Mouse (Mus musculus) T-helper 2 cell (primary cell): ENCODE results near the gene Rassf4.

Experiments
- in situ Hi-C: fragments of 300-600 bp; cut with MboI, MseI; formaldehyde crosslinking; loops from one replicate; pipeline ENCODE4 v1.15.1; 2025; ENCODE audit warnings: high pct_unique_total_duplicates

Gene Rassf4

DNA sequence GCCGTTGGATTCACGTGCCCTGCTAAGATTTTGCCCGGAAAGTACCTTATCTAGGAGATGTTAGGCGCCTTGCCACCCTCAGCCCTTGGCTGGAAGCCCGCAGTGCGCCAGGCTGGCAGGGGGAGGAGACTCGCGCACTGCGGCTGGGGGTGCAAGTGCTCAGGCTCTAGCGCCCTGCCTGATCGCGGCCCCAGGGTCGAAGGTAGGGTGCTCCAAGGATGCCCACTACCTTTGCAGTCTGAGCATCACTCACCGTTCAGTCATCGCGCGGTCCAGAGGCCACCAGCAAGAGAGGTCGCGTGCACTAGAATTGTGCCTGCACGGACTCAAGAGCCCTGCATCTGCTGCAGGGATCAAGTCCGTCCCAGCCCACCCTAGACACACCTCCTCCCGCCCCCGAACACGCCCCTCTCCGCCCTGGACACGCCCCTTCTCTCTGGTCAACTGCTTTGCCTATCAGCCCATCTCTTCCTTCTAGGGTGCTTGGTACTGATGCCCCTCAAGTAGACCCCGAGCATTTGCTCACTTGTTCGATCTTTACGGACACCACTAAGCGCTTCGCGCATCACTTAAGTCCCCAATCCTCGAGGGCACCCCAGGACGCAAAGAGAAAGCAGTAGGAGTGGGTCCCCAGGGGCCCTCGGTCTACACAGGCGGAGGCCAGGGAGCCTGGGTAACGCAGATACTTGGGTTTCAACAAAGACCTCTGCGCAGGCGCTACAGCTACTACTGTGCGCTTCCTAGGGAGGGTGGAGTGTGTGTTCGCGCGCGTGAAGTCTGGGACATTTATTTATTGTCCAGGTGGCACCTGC lies at the start of gene Rassf4:
Gene Rassf4, minus strand, starts transcription at position 482 of the 812 bp plus-strand sequence.
- in situ Hi-C loops = loop anchor here (10.0 kb wide), 1 partner anchor 1141 kb away; no protein-coding TSS in a partner anchor

DNA sequence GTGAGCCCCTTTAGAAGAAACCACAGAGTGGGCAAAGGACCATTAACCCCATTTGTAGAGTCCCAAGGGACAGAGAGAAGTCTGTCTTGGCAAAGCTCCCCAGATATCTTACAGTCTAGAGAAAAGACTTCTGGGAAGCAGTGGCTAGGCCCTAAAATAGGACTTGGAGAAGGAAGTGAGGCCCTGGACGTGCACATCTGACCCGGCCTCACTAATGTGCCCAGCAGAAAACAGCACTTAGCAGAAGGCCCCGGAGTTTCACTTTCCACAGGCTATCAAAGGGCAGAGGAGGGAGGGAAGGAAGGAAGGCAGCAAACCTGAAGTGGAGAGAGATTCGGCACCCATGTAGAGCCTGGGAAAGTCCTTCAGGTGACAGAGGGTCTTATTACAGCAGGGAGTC lies 45.2 kb upstream of the Rassf4 start:
- in situ Hi-C loops = no loop called here

DNA sequence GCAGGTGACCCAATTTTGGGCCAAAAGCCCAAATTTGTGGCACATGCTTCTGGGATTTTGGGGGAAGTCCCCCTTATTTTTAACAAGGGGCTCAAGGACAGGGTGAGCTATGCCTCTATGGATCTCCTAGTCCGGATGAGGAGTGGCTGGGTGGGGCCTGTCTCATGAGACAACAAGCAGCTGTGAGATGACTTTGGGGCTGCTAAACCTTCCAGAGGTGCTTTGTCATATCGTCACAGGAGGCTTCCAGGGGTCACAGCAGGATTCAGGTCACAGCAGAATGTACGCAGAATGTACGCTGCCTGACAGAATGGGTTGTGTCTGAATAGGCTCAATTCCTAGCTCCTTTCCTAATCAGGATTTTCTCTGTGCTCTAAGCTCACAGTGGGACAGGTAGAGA lies 44.6 kb upstream of the Rassf4 start:
- in situ Hi-C loops = no loop called here

DNA sequence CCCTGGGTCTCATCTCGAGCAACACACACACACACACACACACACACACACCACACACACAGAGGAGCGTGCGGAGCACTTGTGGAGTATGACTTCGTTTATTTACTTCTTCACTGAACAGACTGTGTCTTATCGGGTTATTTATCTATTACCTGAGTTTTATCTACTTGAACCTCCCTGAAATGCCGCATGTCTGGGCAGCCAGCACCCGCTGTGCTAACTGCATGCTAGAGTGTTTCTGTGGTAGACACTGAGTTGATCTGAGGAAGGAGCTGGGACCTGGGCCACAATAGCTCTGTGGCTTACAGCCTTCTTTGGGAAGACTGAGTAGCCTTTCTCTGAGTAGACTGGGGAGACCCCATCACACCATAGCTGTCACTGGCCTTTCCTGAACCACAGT lies 44.1 kb upstream of the Rassf4 start:
- in situ Hi-C loops = no loop called here

DNA sequence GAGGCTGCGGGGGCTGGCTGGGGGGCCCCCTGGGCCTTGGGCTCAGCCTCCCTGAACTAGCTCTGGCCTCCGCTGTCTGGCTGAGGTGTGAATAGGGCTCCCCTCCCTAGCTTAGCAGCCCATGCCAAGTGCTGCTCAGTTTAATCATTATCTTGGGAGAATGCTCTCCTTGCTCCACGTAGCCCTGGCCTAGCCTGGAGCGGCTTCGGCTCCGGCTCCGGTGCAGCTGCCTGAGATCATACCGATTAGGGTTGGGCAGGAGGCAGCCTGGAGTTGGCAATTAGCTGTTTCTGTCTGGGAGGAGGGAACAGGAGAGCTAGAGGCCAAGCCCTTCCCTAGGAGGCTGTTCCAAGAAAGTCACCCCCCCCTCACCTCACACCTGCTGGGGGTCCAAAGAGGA lies 42.9 kb upstream of the Rassf4 start, which contains the start of gene Tmem72:
Gene Tmem72, minus strand, starts transcription at position 248 of the 400 bp plus-strand sequence.
- in situ Hi-C loops = no loop called here

DNA sequence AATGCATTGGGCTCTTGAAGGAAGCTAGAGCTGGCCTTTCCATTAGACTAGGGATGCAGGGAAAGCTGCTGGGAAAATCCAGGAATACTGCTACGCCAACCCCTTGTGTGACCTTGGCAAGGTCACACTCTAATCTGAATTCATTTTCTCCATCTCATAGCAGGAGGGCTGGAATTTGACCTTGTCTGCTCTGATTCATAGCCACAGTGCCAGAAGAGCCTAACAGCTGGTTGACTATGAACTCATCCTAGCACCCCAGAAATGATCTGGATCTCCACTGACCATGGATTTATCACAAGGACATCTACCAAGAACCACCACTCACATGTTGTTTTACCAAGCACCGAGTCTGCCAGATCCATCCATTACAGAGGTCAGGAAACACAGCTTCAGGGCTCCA lies 41.4 kb upstream of the Rassf4 start:
- in situ Hi-C loops = no loop called here

DNA sequence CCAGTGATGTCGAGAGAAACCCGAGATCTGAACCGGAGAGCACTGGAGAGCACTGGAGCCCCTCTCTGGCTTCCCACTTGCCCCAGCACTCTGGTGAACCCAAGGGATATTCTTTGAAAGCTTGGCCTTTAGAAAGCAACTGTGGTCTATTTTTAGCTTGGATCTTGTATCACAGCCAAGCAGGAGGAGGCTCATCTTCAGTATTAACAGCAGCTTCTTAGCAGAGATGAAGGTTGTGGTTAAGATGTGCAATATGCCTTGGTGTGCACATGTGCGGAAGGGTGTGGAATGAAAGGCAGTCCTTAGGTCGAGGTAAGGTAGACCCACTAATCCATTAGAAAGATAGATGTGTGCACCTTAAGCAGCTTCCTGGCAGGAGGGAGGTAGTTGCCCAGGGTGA lies 40.8 kb upstream of the Rassf4 start:
- in situ Hi-C loops = no loop called here

DNA sequence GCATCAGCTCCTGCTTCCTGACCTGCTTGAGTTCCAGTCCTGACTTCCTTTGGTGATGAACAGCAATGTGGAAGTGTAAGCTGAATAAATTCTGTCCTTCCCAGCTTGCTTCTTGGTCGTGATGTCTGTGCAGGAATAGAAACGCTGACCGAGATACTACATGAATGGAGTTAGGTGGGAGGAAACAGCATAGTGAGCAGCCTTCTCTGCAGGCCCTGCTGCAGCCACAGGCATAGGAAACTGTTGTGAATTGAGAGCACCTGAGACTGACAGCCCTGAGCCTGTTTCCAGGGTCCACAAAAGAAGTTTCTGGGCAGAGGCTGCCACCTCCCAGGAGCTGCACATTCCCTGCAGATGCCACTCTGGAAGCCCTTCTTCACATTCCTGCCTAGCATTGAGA lies 40.2 kb upstream of the Rassf4 start:
- in situ Hi-C loops = no loop called here

DNA sequence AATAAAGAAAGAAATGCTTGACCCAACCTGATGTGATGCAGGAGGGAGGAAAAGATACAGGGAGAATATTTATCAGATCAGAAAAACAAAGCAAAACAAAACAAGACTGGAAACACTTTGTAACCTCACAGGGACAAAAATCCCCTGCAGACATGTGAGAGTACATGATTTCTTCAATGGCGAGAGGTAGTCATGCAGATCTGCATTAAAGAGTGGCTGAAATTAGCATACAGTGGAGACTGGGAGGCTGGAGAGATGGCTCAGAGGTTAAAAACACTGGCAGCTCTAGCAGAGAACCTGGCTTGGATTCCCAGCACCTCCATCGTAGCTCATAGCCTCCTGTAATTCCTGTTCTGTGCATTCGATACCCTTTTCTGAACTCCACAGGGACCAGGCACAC lies 38.8 kb upstream of the Rassf4 start:
- in situ Hi-C loops = no loop called here

DNA sequence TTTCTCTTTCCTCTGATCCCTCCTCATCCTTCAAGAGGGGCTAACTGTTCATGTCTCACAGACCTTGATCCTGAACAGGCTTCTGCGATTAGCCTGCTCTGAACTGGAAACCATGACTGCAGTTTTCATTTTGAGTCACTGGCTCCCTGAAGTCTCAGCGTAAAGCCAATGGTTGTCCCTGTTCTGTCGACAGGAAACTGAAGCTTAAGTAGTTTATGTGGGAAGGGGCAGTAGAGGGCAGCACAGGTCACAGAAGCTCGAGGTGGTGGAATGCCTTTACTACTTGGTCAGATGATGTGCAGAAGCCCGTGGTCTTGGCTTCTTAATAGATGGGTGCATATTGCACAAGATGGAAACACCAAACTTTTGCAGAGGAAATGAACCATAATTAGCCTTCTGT lies 38.3 kb upstream of the Rassf4 start:
- in situ Hi-C loops = no loop called here

DNA sequence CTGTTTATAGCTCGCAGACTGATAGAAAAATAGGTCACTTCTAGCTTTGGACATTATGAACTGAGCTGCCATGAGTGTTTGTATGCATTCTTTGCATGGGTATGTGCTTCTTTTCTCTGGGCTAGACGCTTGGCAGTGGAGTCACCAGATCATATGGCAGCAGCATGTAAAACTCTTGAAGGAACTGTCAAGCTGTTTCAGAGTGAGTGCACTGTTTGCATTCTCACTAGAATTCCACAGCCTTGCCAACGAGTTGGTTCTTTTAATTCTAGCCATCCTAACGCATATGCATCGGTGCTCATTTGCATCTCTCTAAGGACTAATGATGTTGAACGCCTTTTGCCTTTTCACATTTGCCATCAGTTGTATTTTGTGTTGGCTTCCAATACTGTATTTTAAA lies 30.6 kb upstream of the Rassf4 start:
- in situ Hi-C loops = no loop called here

DNA sequence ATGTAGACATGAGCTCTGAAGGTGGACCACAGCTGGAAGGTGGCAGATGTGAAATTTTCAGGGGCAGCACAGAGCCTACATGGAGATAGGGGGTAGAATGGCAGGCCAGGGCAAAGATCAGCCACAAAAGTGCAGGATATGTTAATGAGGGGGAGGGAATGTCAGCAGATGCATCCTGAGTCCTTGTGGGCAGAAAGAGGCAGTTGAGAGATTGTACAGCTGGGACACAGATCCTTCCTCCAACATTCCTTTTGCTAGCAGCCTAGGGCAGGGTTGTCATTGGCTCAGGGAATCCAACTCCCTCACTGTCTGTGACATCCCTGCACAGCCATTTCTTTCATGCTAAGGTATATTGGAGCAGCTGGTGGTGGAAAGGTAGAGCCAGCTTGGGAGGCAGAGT lies 27.1 kb upstream of the Rassf4 start:
- in situ Hi-C loops = no loop called here

DNA sequence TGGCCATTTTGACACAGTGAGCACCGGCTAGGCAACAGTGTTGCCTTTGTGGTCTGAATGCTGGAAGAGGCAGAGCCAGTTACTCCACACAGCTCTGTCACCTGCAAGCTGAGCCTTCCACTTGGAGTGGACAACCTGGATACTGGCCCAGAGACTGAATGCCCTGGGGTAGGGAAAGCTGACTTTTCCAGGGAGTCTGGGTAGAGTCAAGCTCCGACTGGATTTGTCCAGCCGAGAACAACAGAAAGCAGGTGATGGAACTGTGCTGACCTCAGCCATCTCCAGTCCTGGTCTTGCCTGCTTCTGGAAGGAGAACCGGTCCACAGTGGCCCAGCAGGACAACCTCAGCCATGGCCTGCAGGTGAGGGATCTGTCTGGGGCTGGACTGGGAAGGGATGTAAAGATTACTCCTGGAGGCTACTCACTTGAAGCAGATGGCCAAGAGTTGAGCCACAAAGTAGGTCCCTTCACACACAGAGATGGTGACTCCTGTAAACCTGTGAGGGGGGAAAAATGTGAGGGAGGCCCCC lies 24.2 kb upstream of the Rassf4 start:
- in situ Hi-C loops = no loop called here

DNA sequence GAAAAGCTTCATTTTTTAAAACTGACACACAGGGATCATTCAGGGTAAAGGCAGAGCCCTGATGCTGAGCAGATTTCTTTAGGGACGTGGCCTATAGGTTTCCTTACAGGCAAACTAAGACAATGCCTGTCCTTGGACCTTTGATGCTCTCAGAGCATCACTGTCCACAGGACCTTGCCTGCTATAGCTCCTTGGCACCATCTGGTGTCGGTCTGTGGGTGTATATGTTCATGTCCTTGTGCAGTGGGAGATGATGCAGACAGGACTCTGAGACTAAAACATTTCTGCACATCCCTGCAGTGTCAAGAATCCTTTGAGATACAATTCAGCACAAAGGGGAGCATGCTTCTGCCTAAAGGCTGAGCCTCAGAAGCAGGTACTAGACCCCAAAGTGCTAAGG lies 23.7 kb upstream of the Rassf4 start:
- in situ Hi-C loops = no loop called here

DNA sequence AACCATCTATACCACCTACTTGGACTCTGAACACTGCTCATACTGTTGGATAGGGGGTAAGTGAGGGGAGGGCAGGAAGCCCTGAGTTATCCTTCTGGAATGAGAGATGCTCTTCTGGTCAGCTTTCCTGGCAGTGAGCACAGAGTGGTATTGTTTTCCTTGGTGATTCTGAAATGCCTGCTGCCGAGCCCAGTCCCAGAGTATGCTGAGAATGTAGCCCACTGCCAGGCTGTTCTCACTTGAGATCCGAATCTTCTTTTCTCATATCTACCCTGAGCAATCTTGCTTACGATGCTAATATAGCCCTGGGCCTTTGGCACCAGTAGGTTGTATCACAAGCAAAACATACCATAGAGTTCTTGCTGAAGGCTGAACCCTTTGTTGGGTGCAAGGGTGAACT lies 20.6 kb upstream of the Rassf4 start:
- in situ Hi-C loops = no loop called here

DNA sequence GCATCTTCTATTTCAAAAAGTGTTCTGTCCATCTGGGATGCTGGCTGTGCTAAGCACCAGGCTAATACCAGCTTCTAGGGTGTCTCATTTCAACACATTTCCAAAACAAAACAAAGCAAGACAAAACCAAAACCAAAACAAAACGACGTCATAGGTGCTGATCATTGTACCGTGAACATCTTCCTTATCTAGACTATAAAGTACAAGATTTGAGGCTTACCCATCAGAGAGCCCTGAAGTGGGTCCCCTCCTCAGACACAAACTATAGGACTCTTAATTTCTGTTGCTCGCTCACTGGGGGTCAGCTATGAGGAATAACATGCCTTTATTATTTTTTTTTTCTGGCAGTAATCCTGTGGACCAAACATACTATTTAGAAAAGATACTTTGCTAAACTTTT lies 19.9 kb upstream of the Rassf4 start:
- in situ Hi-C loops = no loop called here

DNA sequence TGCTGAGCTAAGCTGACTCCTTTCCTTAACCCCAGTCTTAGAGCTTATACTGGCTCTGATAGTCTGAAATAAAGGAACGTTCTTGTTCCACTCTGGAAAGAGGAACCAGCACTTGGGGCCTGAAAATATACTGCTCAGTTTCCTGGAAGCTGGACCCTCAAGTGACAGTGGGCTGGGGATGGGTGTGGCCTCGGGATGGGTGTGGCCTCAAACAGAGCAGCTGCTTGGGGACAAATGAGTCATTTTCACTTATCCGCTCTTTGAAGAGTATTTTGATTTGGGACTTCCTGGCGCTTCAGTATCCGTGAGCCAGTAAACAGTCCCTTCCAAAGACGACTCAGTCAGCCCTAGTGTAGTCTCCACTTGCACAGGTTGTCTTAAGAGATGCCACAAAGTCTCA lies 8.6 kb upstream of the Rassf4 start:
- in situ Hi-C loops = no loop called here

DNA sequence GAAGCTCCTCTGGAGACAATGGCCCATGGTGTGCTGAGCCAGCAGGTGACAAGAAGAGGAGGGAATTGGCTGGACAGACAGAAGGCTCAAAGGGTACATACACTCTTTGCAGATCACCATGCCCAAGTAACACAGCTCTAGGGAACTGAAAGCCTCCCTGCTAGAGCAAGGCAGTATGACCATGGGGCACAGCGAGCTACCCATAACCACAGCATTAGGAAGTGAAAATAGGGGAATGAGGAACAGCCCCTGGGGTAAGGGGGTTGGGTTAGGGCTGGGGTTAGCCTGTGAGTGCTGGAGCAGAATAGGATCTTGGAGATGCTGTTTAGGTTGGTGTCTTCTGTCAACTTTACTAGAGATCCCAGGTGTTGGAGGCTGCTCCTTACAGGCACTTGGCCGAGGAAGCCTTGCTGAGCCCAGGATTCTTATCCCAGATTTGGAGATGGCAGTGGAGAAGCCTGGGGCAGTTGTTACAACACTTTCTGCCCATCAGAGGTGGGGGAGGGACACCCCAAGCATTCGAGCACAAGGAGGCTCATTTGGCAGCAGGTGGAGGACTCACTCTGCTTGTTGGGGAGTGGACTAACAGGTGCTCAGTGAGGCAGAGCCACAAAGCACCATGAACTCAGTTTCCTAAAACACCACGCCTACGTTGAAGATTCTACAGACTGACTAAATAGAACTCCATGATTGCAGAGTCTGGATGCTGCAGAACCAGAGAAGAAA lies 6.0 kb upstream of the Rassf4 start:
- in situ Hi-C loops = loop anchor here (10.0 kb wide), 1 partner anchor 1135 kb away; no protein-coding TSS in a partner anchor

DNA sequence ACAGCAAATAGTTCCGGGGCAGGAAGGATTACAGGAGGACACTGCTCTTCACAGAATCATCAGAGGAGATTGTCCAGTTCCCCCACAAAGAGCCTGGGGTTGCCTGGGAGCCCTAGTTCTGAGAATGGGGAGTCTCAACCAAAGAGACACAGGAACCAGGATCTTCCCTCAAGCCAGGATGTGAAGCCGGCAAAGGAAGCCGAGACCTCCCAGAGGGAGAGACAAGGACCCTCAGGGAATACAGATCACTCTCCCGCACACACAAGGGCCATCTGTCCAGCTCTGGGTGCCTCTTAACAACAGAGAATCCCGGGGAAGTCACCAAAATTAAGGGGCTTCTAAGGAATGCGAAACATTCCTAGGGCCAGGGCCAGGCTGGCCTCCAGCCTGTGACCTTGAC lies 3.6 kb upstream of the Rassf4 start:
- in situ Hi-C loops = loop anchor here (10.0 kb wide), 1 partner anchor 1137 kb away; no protein-coding TSS in a partner anchor

DNA sequence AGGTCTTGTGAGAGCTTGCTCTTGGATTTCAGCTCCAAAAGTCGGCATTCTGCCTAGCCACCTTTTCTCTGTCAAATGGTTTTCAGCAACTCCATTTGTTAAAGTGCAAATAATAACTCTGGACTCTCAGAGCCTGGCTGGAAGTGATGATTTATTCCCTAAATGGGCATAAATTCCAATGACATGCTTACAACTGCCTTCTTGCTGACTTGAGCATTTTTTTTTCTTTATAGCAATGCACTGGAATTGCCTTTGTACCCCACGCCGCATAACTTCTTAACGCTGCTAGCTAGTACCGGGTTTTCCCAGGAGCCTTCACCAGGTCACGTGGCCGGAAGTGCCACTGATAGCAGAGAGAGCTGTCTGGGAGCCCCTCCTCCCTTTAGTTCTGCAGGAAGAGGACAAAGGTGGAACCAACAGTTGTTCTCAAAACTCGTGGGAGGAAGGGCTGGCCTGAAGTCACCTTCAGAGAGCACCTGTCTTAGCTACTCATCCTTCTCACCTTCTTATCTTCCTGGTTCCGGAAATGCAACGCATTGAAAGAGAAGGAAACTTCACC lies 2.7 kb upstream of the Rassf4 start:
- in situ Hi-C loops = loop anchor here (10.0 kb wide), 1 partner anchor 1138 kb away; no protein-coding TSS in a partner anchor

DNA sequence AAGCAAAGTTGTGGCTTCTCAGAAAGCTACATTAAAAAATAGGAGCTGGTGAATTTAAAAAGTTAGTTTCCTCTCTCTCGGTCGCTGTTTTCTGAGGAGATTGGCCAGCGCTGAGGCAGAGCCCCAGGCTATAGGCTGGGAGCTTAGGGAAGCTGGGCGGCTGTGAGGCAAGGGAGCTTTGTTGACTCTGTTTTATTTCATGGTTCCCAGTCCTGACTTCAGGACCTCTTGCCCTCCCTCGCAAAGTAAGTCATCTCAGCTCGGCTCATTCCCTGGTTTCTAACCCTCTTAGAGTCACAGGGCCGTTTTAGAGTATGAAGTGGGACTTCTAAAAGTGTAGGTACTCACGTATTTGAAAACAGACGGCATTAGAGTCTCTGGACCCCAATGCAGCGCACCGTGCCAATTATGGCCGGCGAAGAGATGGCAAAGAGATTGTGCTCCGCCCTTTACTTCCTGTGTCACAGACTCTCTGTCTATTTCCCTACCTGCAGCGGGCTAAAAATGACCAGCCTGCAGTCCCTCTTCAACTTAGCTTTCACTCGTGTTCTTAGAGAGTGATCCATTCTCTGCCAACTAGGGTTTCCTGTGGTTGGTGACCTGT lies 633 bp upstream of the Rassf4 start:
- in situ Hi-C loops = loop anchor here (10.0 kb wide), 1 partner anchor 1140 kb away; no protein-coding TSS in a partner anchor

DNA sequence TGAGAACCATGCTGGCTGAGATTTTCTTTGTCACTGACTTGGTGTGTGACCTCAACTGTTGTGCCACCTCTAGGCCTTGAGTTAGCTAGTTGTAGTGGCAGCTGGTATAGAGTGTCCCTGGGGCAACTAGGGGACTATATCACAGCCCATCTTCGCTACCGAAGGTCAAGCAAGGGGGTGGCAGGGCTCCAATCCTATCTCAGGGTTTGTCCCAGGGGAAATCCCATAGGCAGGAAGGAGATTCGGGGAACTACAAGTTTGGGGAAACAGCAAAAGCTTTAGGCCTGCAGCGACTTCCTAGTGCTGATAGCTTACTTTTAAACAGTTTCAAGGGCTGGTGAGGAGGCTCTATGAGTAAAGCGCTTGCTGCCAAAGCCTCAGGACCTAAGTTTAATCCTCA lies 1.4 kb downstream of the Rassf4 start:
- in situ Hi-C loops = loop anchor here (10.0 kb wide), 1 partner anchor 1142 kb away; no protein-coding TSS in a partner anchor
